Mouse (Mus musculus) thymus, adult 2 months (tissue): ENCODE data around the gene Yipf2.

ENCODE experiments used
- CTCF ChIP-seq: fragments of 200-500 bp; IDR thresholded peaks from 2 replicates; pipeline ENCODE4 v1.5.1; 2012; ENCODE audit warnings: mild to moderate bottlenecking, control low read depth, low read length, moderate library complexity, borderline replicate concordance; ENCODE audit not compliant: control insufficient read depth, poor library complexity, insufficient read depth; ENCODE audit errors: extremely low read depth
- POLR2A ChIP-seq: fragments of 200-500 bp; IDR thresholded peaks from 2 replicates; pipeline ENCODE4 v1.6.1; 2012; ENCODE audit warnings: mild to moderate bottlenecking, low read length, control low read depth, moderate library complexity; ENCODE audit not compliant: control insufficient read depth, poor library complexity, insufficient read depth; ENCODE audit errors: extremely low read depth

DNA sequence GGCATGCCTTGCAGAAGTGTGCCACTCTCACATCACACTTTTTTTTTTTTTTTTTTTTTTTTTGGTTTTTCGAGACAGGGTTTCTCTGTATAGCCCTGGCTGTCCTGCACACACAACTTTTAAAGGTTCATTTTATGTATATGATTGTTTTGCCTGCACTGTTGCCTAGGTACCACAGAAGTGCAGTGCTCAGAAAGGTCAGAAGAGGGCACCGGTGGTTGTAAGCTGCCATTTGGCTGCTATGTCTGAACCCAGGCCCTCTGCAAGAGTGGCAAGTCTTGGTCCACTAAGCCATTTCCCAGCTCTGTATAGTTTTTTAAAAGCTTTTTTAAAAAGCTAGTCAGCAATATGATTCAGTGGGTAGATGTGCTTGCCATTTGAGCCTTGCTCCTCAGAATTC lies 5.6 kb upstream of the Yipf2 start:
- TF ChIP-seq CTCF (no peak), POLR2A (no peak)
